Comparison of ENCODE assay signal across 9 mouse cellular contexts in the genomic region with DNA sequence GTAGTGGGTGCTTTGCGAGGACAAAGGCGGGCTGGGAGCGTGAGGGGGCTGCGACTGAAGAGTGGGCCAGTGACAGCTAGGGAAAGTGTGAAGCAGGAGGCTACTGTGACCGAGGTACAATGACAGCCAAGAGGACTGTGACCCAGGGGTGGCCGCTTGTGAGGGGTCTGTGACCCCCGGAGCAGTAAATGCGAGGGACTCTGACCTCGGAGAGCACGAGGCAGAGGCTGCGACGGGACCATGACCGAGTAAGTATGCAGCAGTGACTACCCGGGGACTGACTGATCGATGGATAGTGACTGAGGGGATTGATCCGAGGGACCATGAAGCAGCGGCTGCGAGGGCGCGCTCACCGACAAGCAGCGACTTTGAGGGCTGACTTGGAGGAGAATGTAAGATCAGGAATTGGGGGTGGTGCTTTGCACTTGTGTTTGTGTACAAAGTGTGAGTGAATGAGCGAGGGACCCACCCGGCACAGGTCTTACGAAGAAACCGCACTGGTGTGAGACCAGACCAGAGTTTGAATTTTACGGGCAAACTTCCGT. TPM values are rescaled to one million over a fixed set of nuclear protein-coding genes. Genes with fewer than 3 reads are reported as not detected.
A peak's percentile ranks its signal among the peaks of the same experiment; 100 is the strongest.
DNase-seq lines count a peak whose midpoint lies in the region; ATAC-seq and TF ChIP-seq lines count a peak whose summit lies in the region.
"Had no signal": no experiment of that assay in that cellular context is flagged by ENCODE, and none has a peak within 500 bp of the region (broad histone marks: within the 10 kb centered on the region; RNA-seq: fewer than 3 reads in every experiment).

No protein-coding gene starts in this region.

- no peak for DNase-seq in heart, adult 11 months
- DNase-seq in ES-E14 (ENCODE audit: low read depth, low spot score) = peak; percentile 6
- DNase-seq in MN1 (ENCODE audit: low spot score) = no peak
- DNase-seq in gastrocnemius, postnatal 14 days = no peak

- H3K9ac ChIP-seq in heart, embryonic 14.5 days (ENCODE audit: low read length) = peak overlapping the region; percentile 89
- peak overlapping the region; percentile 82 for H3K9ac ChIP-seq in ES-E14 (ENCODE audit: insufficient read depth, low read depth, low read length, poor library complexity, severe bottlenecking)
- peak overlapping the region; percentile 80 for H3K9ac ChIP-seq in limb, embryonic 12.5 days (replicated peaks)
- peak overlapping the region; percentile 83 for H3K9ac ChIP-seq in midbrain, embryonic 12.5 days (replicated peaks)

- peak; percentile 38 for ATAC-seq in heart, embryonic 14.5 days (ENCODE audit: insufficient number of reproducible peaks, insufficient read depth, low FRiP score, low read depth)
- no peak; the same call in 1 of the 2 replicates for ATAC-seq in limb, embryonic 12.5 days (ENCODE audit: insufficient number of reproducible peaks, insufficient read depth, low FRiP score, low TSS enrichment, low read depth)
- ATAC-seq in midbrain, embryonic 12.5 days (ENCODE audit: low FRiP score, low read depth) = no peak

- intact Hi-C loops in gastrocnemius, postnatal 14 days (cut with DNase I; ENCODE audit: low total_unique reads) = no loop called here

- peak overlapping the region; percentile 67 to 87 for H3K27ac ChIP-seq in heart, embryonic 14.5 days (replicated peaks in 1 of 2; ENCODE audit: control insufficient read depth in 1 of 2, insufficient read depth in 1 of 2, low read depth in 2 of 2, low read length in 2 of 2)
- H3K27ac ChIP-seq in ES-E14 (ENCODE audit: insufficient read depth, low read depth, low read length, poor library complexity, severe bottlenecking) = no peak overlapping the region
- H3K27ac ChIP-seq in limb, embryonic 12.5 days = peak overlapping the region; percentile 77
- peak overlapping the region; percentile 81 for H3K27ac ChIP-seq in midbrain, embryonic 12.5 days (replicated peaks)

- H3K4me1 ChIP-seq in heart, embryonic 14.5 days (ENCODE audit: control insufficient read depth in 2 of 2, insufficient read depth in 2 of 2, low read length in 2 of 2) = peaks cover 5 to 19% of the 10 kb centered on the region in 2 experiments
- H3K4me1 ChIP-seq in ES-E14 (ENCODE audit: control insufficient read depth in 2 of 2, insufficient read depth in 2 of 2, low read length in 2 of 2, poor library complexity in 1 of 2) = no peaks in the 10 kb centered on the region
- peaks cover 48% of the 10 kb centered on the region for H3K4me1 ChIP-seq in erythroblast, embryonic 14.5 days (ENCODE audit: control insufficient read depth)
- peaks cover 15% of the 10 kb centered on the region for H3K4me1 ChIP-seq in limb, embryonic 12.5 days (replicated peaks)
- H3K4me1 ChIP-seq in midbrain, embryonic 12.5 days = peaks cover 14% of the 10 kb centered on the region

- H3K36me3 ChIP-seq in heart, embryonic 14.5 days (ENCODE audit: control insufficient read depth, insufficient read depth, low read length) = no peaks in the 10 kb centered on the region
- H3K36me3 ChIP-seq in ES-E14 (ENCODE audit: control insufficient read depth, insufficient read depth, low read length, poor library complexity, severe bottlenecking) = no peaks in the 10 kb centered on the region
- H3K36me3 ChIP-seq in erythroblast, embryonic 14.5 days (ENCODE audit: control insufficient read depth) = peaks cover 40% of the 10 kb centered on the region
- H3K36me3 ChIP-seq in limb, embryonic 12.5 days = no peaks in the 10 kb centered on the region
- no peaks in the 10 kb centered on the region for H3K36me3 ChIP-seq in midbrain, embryonic 12.5 days

- H3K4me3 ChIP-seq in heart, embryonic 14.5 days (ENCODE audit: control insufficient read depth in 1 of 2, insufficient read depth in 1 of 2, low read depth in 1 of 2, low read length in 2 of 2) = peak overlapping the region; percentile 68 to 79
- peak overlapping the region; percentile 83 to 87 for H3K4me3 ChIP-seq in ES-E14 (ENCODE audit: insufficient read depth in 1 of 2, low read depth in 1 of 2, low read length in 2 of 2, poor library complexity in 1 of 2, severe bottlenecking in 1 of 2)
- peak overlapping the region; percentile 74 for H3K4me3 ChIP-seq in erythroblast, embryonic 14.5 days (replicated peaks)
- peak overlapping the region; percentile 79 for H3K4me3 ChIP-seq in limb, embryonic 12.5 days (replicated peaks)
- H3K4me3 ChIP-seq in midbrain, embryonic 12.5 days = peak overlapping the region; percentile 78

- WGBS in heart, embryonic 14.5 days = under 1% methylated on average over 28 of the region's 28 CpGs
- 2% methylated on average over 28 of the region's 28 CpGs for WGBS in limb, embryonic 12.5 days
- WGBS in midbrain, embryonic 12.5 days = 3% methylated on average over 28 of the region's 28 CpGs

- no peaks in the 10 kb centered on the region for H3K27me3 ChIP-seq in heart, embryonic 14.5 days (ENCODE audit: control insufficient read depth, insufficient read depth, low read length)
- H3K27me3 ChIP-seq in erythroblast, embryonic 14.5 days (ENCODE audit: control insufficient read depth) = no peaks in the 10 kb centered on the region
- H3K27me3 ChIP-seq in limb, embryonic 12.5 days = no peaks in the 10 kb centered on the region
- no peaks in the 10 kb centered on the region for H3K27me3 ChIP-seq in midbrain, embryonic 12.5 days

- in situ Hi-C loops in ES-E14 (cut with MboI; ENCODE audit: low sequenced_read_pairs in 2 of 2, unreplicated experiment in 2 of 2) = no loop called here

- H3K9me3 ChIP-seq in heart, embryonic 14.5 days (ENCODE audit: control insufficient read depth, low read length) = no peaks in the 10 kb centered on the region
- no peaks in the 10 kb centered on the region for H3K9me3 ChIP-seq in ES-E14 (ENCODE audit: control insufficient read depth, insufficient read depth, low read depth, low read length)
- no peaks in the 10 kb centered on the region for H3K9me3 ChIP-seq in erythroblast, embryonic 14.5 days (ENCODE audit: control insufficient read depth, low read length)
- H3K9me3 ChIP-seq in limb, embryonic 12.5 days = no peaks in the 10 kb centered on the region
- no peaks in the 10 kb centered on the region for H3K9me3 ChIP-seq in midbrain, embryonic 12.5 days

- peak overlapping the region; percentile 77 for H3K4me2 ChIP-seq in heart, embryonic 14.5 days (ENCODE audit: low read length)
- peak overlapping the region; percentile 91 for H3K4me2 ChIP-seq in limb, embryonic 12.5 days
- H3K4me2 ChIP-seq in midbrain, embryonic 12.5 days (replicated peaks) = peak overlapping the region; percentile 91

TF ChIP-seq in ES-E14, 5 proteins besides CTCF, POLR2A, EP300 and RAD21:
- TF ChIP-seq ZC3H11A (IDR thresholded peaks at IDR 0.05; ENCODE audit: borderline replicate concordance, low read depth, low read length) (no peak), HCFC1 (IDR thresholded peaks at IDR 0.05; ENCODE audit: borderline replicate concordance, insufficient read depth, low read length) (no peak), CHD2 (IDR thresholded peaks at IDR 0.05; ENCODE audit: low read depth, low read length) (no peak), MAFK (IDR thresholded peaks at IDR 0.05; ENCODE audit: insufficient read depth, low read depth, low read length) (no peak), ZNF384 (IDR thresholded peaks at IDR 0.05; ENCODE audit: low read depth, low read length) (no peak)

RNA-seq across cellular contexts. Expression of gene Pcyt1a, which starts 0.4 kb away (rescaled TPM):
- polyA plus RNA-seq in heart, embryonic 14.5 days (2014; fragmentation: Nextera tagmentation; extraction: Ambion mirVana) = 47.4 and 48.7 TPM in 2 replicates
- 17.8 and 18.2 TPM in 2 replicates for total RNA-seq in ES-E14 (2012; rRNA removed)
- 3.9 and 6.2 TPM in 2 replicates for polyA plus RNA-seq in erythroblast, embryonic 14.5 days (2012)
- polyA plus RNA-seq in limb, embryonic 12.5 days (2016; fragmentation: Nextera tagmentation; extraction: Ambion mirVana) = 35.2 and 37.4 TPM in 2 replicates
- polyA plus RNA-seq in midbrain, embryonic 12.5 days (2016; fragmentation: Nextera tagmentation; extraction: Ambion mirVana) = 43.5 and 46.0 TPM in 2 replicates
- total RNA-seq in gastrocnemius, postnatal 14 days (2021) = 10 to 100 TPM; 74.4 to 74.6 TPM

RNA-seq across cellular contexts. Expression of gene Tctex1d2, which starts 11.6 kb away (rescaled TPM):
- 26.9 and 29.3 TPM in 2 replicates for polyA plus RNA-seq in heart, embryonic 14.5 days (2014; fragmentation: Nextera tagmentation; extraction: Ambion mirVana)
- total RNA-seq in ES-E14 (2012; rRNA removed) = 9.1 and 9.5 TPM in 2 replicates
- 0.05 TPM in 1 of 2 replicates, not detected in the other for polyA plus RNA-seq in erythroblast, embryonic 14.5 days (2012)
- 31.4 and 31.9 TPM in 2 replicates for polyA plus RNA-seq in limb, embryonic 12.5 days (2016; fragmentation: Nextera tagmentation; extraction: Ambion mirVana)
- polyA plus RNA-seq in midbrain, embryonic 12.5 days (2016; fragmentation: Nextera tagmentation; extraction: Ambion mirVana) = 26.2 and 28.4 TPM in 2 replicates
- total RNA-seq in gastrocnemius, postnatal 14 days (2021) = 1 to 10 TPM; 4.5 to 5.7 TPM

RNA-seq across cellular contexts. Expression of gene Tm4sf19, which starts 30.8 kb away (rescaled TPM):
- 0.16 TPM in 1 of 2 replicates, not detected in the other for polyA plus RNA-seq in heart, embryonic 14.5 days (2014; fragmentation: Nextera tagmentation; extraction: Ambion mirVana)
- 0.48 TPM in 1 of 2 replicates, not detected in the other for total RNA-seq in ES-E14 (2012; rRNA removed)
- polyA plus RNA-seq in erythroblast, embryonic 14.5 days (2012) = not detected in 2 replicates
- not detected in 2 replicates for polyA plus RNA-seq in limb, embryonic 12.5 days (2016; fragmentation: Nextera tagmentation; extraction: Ambion mirVana)
- not detected in 2 replicates for polyA plus RNA-seq in midbrain, embryonic 12.5 days (2016; fragmentation: Nextera tagmentation; extraction: Ambion mirVana)
- total RNA-seq in gastrocnemius, postnatal 14 days (2021) = not detected

RNA-seq across cellular contexts. Expression of gene Slc51a, which starts 56.6 kb away (rescaled TPM):
- 1.1 and 1.4 TPM in 2 replicates for polyA plus RNA-seq in heart, embryonic 14.5 days (2014; fragmentation: Nextera tagmentation; extraction: Ambion mirVana)
- 0.79 and 1.1 TPM in 2 replicates for total RNA-seq in ES-E14 (2012; rRNA removed)
- polyA plus RNA-seq in erythroblast, embryonic 14.5 days (2012) = not detected in 2 replicates
- polyA plus RNA-seq in limb, embryonic 12.5 days (2016; fragmentation: Nextera tagmentation; extraction: Ambion mirVana) = 0.31 and 0.38 TPM in 2 replicates
- 0.18 and 0.24 TPM in 2 replicates for polyA plus RNA-seq in midbrain, embryonic 12.5 days (2016; fragmentation: Nextera tagmentation; extraction: Ambion mirVana)
- total RNA-seq in gastrocnemius, postnatal 14 days (2021) = not detected
- total RNA-seq: adrenal gland, adult 18-20 months had no signal

Comparison
In these comparisons a context has a peak if more than half of its experiments do, and no peak if none do; other contexts are left out.
1. RNA of gene Tctex1d2, which starts 11.6 kb away (polyA plus RNA-seq): 31.4 to 31.9 TPM in limb, embryonic 12.5 days, 26.9 to 29.3 TPM in heart, embryonic 14.5 days and 26.2 to 28.4 TPM in midbrain, embryonic 12.5 days; 0.05 TPM in erythroblast, embryonic 14.5 days; every median in the first group is over 10 times any median in the second.
2. Peak in every context shown above with its lines, with median percentiles within 50 percentile points of each other: H3K4me2 ChIP-seq, H3K4me3 ChIP-seq and H3K9ac ChIP-seq.